Mouse (Mus musculus) myocyte (in vitro differentiated cells): ENCODE measurements around the gene Bin2.

Experiments
- E2F4 ChIP-seq: IDR thresholded peaks from one replicate; pipeline ENCODE4 v1.6.1; 2011; ENCODE audit warnings: mild to moderate bottlenecking, control low read depth, moderate library complexity; ENCODE audit not compliant: insufficient read depth
- MAX ChIP-seq: IDR thresholded peaks from one replicate; pipeline ENCODE4 v1.6.1; 2011; ENCODE audit warnings: low read depth, mild to moderate bottlenecking, control low read depth
- POLR2A ChIP-seq: IDR thresholded peaks from one replicate; pipeline ENCODE4 v1.6.1; 2011; ENCODE audit warnings: low read depth, mild to moderate bottlenecking, control low read depth, moderate library complexity; ENCODE audit not compliant: insufficient read length
- POLR2AphosphoS2 ChIP-seq: IDR thresholded peaks from one replicate; pipeline ENCODE4 v1.6.1; 2011; ENCODE audit warnings: low read depth, control low read depth; ENCODE audit not compliant: insufficient read length
- SRF ChIP-seq: IDR thresholded peaks from one replicate; pipeline ENCODE4 v1.6.1; 2011; ENCODE audit warnings: low read depth; ENCODE audit not compliant: control insufficient read depth, insufficient read length
- TCF3 ChIP-seq: IDR thresholded peaks from one replicate; pipeline ENCODE4 v1.6.1; 2011; ENCODE audit warnings: low read depth, control low read depth; ENCODE audit not compliant: insufficient read length

- TF ChIP-seq POLR2A (no peak), E2F4 (no peak), SRF (no peak), MAX (no peak), POLR2AphosphoS2 (no peak), TCF3 (no peak)
Measured at GRCm38 (mm10) chr15:100631454-100632170, 37.7 kb downstream of the Bin2 start.
